Mouse (Mus musculus): Measurements from ENCODE around the gene Pdcd4.
A peak's percentile ranks its signal among the peaks of the same experiment; 100 is the strongest.

DNA sequence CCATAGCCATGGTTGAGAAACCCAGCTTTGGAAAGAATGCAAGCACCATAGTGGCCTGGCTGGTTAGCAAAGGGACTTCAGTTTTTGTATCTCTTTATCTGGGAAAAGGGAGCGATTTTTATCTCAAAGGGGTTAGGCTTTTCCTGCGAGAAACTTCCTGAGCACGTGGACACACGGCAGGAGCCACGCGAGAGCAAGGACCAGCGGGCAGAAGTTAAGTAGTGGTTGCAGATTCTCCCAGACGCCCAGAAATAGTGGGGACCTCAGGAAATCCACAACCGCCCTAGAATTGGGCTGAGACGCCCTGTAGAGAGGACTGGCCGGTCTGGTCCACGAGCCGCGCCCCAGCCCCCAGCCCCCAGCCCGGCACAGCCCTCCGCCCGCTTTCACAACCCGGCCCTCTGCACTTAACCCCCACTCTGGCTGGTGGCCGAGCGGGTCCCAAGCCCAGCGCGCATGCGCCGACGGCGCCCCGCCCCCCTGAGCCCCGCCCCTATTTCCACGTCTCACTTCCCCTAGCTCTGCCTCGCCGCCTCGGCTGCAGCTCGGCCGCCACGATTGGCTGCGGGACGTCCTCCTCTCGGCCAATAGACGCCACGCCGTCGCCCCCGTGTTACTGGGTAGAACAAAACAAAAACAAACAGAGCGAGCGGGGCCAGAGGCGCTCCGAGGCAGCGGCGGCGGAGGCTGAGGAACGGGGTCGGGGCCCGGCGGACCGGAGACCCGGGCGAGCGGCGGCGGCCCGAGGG is 10.9 kb downstream of the Pdcd4 start:
- TF ChIP-seq CTCF (IDR thresholded peaks at IDR 0.05; ENCODE audit: extremely low read depth, insufficient read length, insufficient replicate concordance, low read depth, low read length) (no peak), POLR2A (IDR thresholded peaks at IDR 0.05; ENCODE audit: low read depth, low read length) (peak; percentile 98)
